Mouse (Mus musculus) neural tube, embryonic 13.5 days (tissue): ENCODE measurements around the gene G3bp2. TPM values are rescaled to one million over a fixed set of nuclear protein-coding genes. Genes with fewer than 3 reads are reported as not detected.

Experiments
- ATAC-seq: fragments of 200-750 bp; cut with Nextera tagmentation; 2 replicates; pipeline ENCODE4 v1.8.0; 2017; ENCODE audit warnings: low read depth, mild to moderate bottlenecking, moderate TSS enrichment, moderate library complexity
- H3K27ac ChIP-seq: fragments of 300-500 bp; sonication (generic); replicated peaks from 2 replicates; pipeline ENCODE4 v1.5.1; 2015; ENCODE audit warnings: moderate library complexity, mild to moderate bottlenecking, inconsistent platforms
- H3K27me3 ChIP-seq: fragments of 300-500 bp; sonication (generic); 2 replicates; pipeline ENCODE4 v1.6.1; 2015; ENCODE audit warnings: mild to moderate bottlenecking, inconsistent platforms
- H3K36me3 ChIP-seq: fragments of 300-500 bp; sonication (generic); 2 replicates; pipeline ENCODE4 v1.6.1; 2015; ENCODE audit warnings: mild to moderate bottlenecking, inconsistent platforms
- H3K4me1 ChIP-seq: fragments of 300-500 bp; sonication (generic); replicated peaks from 2 replicates; pipeline ENCODE4 v1.6.1; 2015; ENCODE audit warnings: inconsistent platforms
- H3K4me2 ChIP-seq: fragments of 300-500 bp; sonication (generic); 2 replicates; pipeline ENCODE4 v1.6.1; 2015; ENCODE audit warnings: inconsistent platforms, mild to moderate bottlenecking, moderate library complexity
- H3K4me3 ChIP-seq: fragments of 300-500 bp; sonication (generic); 2 replicates; pipeline ENCODE4 v1.5.1; 2015; ENCODE audit warnings: mild to moderate bottlenecking, inconsistent platforms
- H3K9ac ChIP-seq: fragments of 300-500 bp; sonication (generic); 2 replicates; pipeline ENCODE4 v1.6.1; 2015; ENCODE audit warnings: moderate library complexity, mild to moderate bottlenecking, inconsistent platforms
- H3K9me3 ChIP-seq: fragments of 300-500 bp; sonication (generic); 2 replicates; pipeline ENCODE4 v1.6.1; 2016; ENCODE audit warnings: inconsistent platforms
- WGBS: fragments of 180-500 bp; shearing (Covaris S2); methylation state at CpG from one replicate; pipeline ENCODE4 v1.1.7; 2015; 5-methylcytosine and 5-hydroxymethylcytosine counted together
- polyA plus RNA-seq: library from polyadenylated mRNA; unstranded; fragments of >200 nt; fragmentation: Nextera tagmentation; extraction: Ambion mirVana; gene quantifications from 2 replicates; pipeline ENCODE4 v1.2.1, GENCODE M21; 2015

Gene G3bp2
- polyA plus RNA-seq, 1 experiment from 2014 or later, result 380 TPM

- no peaks in the 10 kb centered on the region for H3K27me3 ChIP-seq
- WGBS, result 99% methylated on average over 2 of the region's 2 CpGs
- H3K4me3 ChIP-seq, result no peak overlapping the region
- H3K9ac ChIP-seq, result no peak overlapping the region
- H3K4me1 ChIP-seq, result peaks cover 16% of the 10 kb centered on the region
- H3K4me2 ChIP-seq, result no peak overlapping the region
- no peaks in the 10 kb centered on the region for H3K9me3 ChIP-seq
- no peak overlapping the region for H3K27ac ChIP-seq
- no peaks in the 10 kb centered on the region for H3K36me3 ChIP-seq
- ATAC-seq, result no peak
Measured at GRCm38 (mm10) chr5:92114939-92115338, 31.4 kb upstream of the G3bp2 start.

- ATAC-seq, result no peak
- Histone ChIP-seq H3K4me2 (no peak overlapping the region), H3K27me3 (no peaks in the 10 kb centered on the region), H3K9ac (no peak overlapping the region), H3K9me3 (no peaks in the 10 kb centered on the region), H3K36me3 (no peaks in the 10 kb centered on the region), H3K27ac (no peak overlapping the region), H3K4me1 (peaks cover 16% of the 10 kb centered on the region), H3K4me3 (no peak overlapping the region)
- 89% methylated on average over 6 of the region's 6 CpGs for WGBS
Measured at GRCm38 (mm10) chr5:92114223-92114622, 30.7 kb upstream of the G3bp2 start.

- H3K27me3 ChIP-seq, result no peaks in the 10 kb centered on the region
- H3K27ac ChIP-seq, result no peak overlapping the region
- no peaks in the 10 kb centered on the region for H3K36me3 ChIP-seq
- H3K9ac ChIP-seq, result no peak overlapping the region
- no peak overlapping the region for H3K4me2 ChIP-seq
- ATAC-seq, result no peak
- H3K4me1 ChIP-seq, result peaks cover 16% of the 10 kb centered on the region
- no peaks in the 10 kb centered on the region for H3K9me3 ChIP-seq
- no peak overlapping the region for H3K4me3 ChIP-seq
- whole genome bisulfite sequencing, result 90% methylated on average over 7 of the region's 7 CpGs
Measured at GRCm38 (mm10) chr5:92113484-92113883, 30.0 kb upstream of the G3bp2 start.

- H3K4me2 ChIP-seq, result peak overlapping the region; percentile 36
- no peak overlapping the region for H3K27ac ChIP-seq
- 0 out of 2 replicates have a peak overlapping the region, but pooled peaks have one; percentile 3 for H3K4me3 ChIP-seq
- no peak for ATAC-seq
- H3K36me3 ChIP-seq, result no peaks in the 10 kb centered on the region
- H3K27me3 ChIP-seq, result no peaks in the 10 kb centered on the region
- H3K4me1 ChIP-seq, result peaks cover 12% of the 10 kb centered on the region
- 1% methylated on average over 10 of the region's 10 CpGs for WGBS
- H3K9me3 ChIP-seq, result no peaks in the 10 kb centered on the region
- no peak overlapping the region for H3K9ac ChIP-seq
Measured at GRCm38 (mm10) chr5:92112585-92112984, 29.1 kb upstream of the G3bp2 start.

GRCm38 (mm10) chr5:92112175-92112574 lies 28.7 kb upstream of the G3bp2 start:
- Histone ChIP-seq H3K27ac (no peak overlapping the region), H3K4me2 (peak overlapping the region; percentile 36), H3K4me1 (peaks cover 10% of the 10 kb centered on the region), H3K9me3 (no peaks in the 10 kb centered on the region), H3K4me3 (0 out of 2 replicates have a peak overlapping the region, but pooled peaks have one; percentile 3), H3K36me3 (no peaks in the 10 kb centered on the region), H3K27me3 (no peaks in the 10 kb centered on the region), H3K9ac (no peak overlapping the region)
- ATAC-seq, result no peak
- 7% methylated on average over 6 of the region's 6 CpGs for WGBS

GRCm38 (mm10) chr5:92110818-92111355 lies 27.4 kb upstream of the G3bp2 start:
- Histone ChIP-seq H3K9ac (no peak overlapping the region), H3K36me3 (no peaks in the 10 kb centered on the region), H3K9me3 (no peaks in the 10 kb centered on the region), H3K27me3 (no peaks in the 10 kb centered on the region), H3K4me2 (no peak overlapping the region), H3K4me1 (peaks cover 17% of the 10 kb centered on the region), H3K4me3 (no peak overlapping the region), H3K27ac (no peak overlapping the region)
- WGBS, result 93% methylated on average over 5 of the region's 5 CpGs
- ATAC-seq, result no peak

- 96% methylated on average over 4 of the region's 4 CpGs for WGBS
- H3K4me3 ChIP-seq, result no peak overlapping the region
- no peak for ATAC-seq
- no peak overlapping the region for H3K4me2 ChIP-seq
- no peaks in the 10 kb centered on the region for H3K27me3 ChIP-seq
- no peaks in the 10 kb centered on the region for H3K36me3 ChIP-seq
- H3K27ac ChIP-seq, result no peak overlapping the region
- H3K9me3 ChIP-seq, result no peaks in the 10 kb centered on the region
- no peak overlapping the region for H3K9ac ChIP-seq
- peaks cover 21% of the 10 kb centered on the region for H3K4me1 ChIP-seq
Measured at GRCm38 (mm10) chr5:92107282-92107681, 23.8 kb upstream of the G3bp2 start.

GRCm38 (mm10) chr5:92106327-92107125 lies 23.0 kb upstream of the G3bp2 start:
- H3K9me3 ChIP-seq, result no peaks in the 10 kb centered on the region
- peak; percentile 63; the same call in 1 of the 2 replicates for ATAC-seq
- peaks cover 18% of the 10 kb centered on the region for H3K4me1 ChIP-seq
- peak overlapping the region; percentile 18; the same call in 1 of the 2 replicates for H3K27ac ChIP-seq
- H3K36me3 ChIP-seq, result no peaks in the 10 kb centered on the region
- H3K4me3 ChIP-seq, result no peak overlapping the region
- no peak overlapping the region for H3K4me2 ChIP-seq
- H3K9ac ChIP-seq, result no peak overlapping the region
- H3K27me3 ChIP-seq, result no peaks in the 10 kb centered on the region
- WGBS, result 42% methylated on average over 10 of the region's 10 CpGs

- Histone ChIP-seq H3K27me3 (no peaks in the 10 kb centered on the region), H3K4me3 (no peak overlapping the region), H3K36me3 (no peaks in the 10 kb centered on the region), H3K4me1 (peaks cover 18% of the 10 kb centered on the region), H3K9me3 (no peaks in the 10 kb centered on the region), H3K27ac (0 out of 2 replicates have a peak overlapping the region, but pooled peaks have one; percentile 9), H3K9ac (no peak overlapping the region), H3K4me2 (no peak overlapping the region)
- 71% methylated on average over 13 of the region's 13 CpGs for WGBS
- ATAC-seq, result no peak
Measured at GRCm38 (mm10) chr5:92103816-92104415, 20.4 kb upstream of the G3bp2 start.

GRCm38 (mm10) chr5:92103062-92103461 lies 19.5 kb upstream of the G3bp2 start:
- no peak overlapping the region for H3K27ac ChIP-seq
- H3K4me1 ChIP-seq, result peaks cover 18% of the 10 kb centered on the region
- H3K27me3 ChIP-seq, result no peaks in the 10 kb centered on the region
- H3K9ac ChIP-seq, result no peak overlapping the region
- H3K4me3 ChIP-seq, result no peak overlapping the region
- 55% methylated on average over 6 of the region's 6 CpGs for WGBS
- ATAC-seq, result no peak
- H3K36me3 ChIP-seq, result no peaks in the 10 kb centered on the region
- no peak overlapping the region for H3K4me2 ChIP-seq
- H3K9me3 ChIP-seq, result no peaks in the 10 kb centered on the region

GRCm38 (mm10) chr5:92101601-92102000 lies 18.1 kb upstream of the G3bp2 start:
- Histone ChIP-seq H3K4me1 (peaks cover 15% of the 10 kb centered on the region), H3K36me3 (no peaks in the 10 kb centered on the region), H3K9me3 (no peaks in the 10 kb centered on the region), H3K4me2 (no peak overlapping the region), H3K27me3 (no peaks in the 10 kb centered on the region), H3K27ac (no peak overlapping the region), H3K4me3 (no peak overlapping the region), H3K9ac (no peak overlapping the region)
- ATAC-seq, result no peak
- WGBS, result 89% methylated on average over 8 of the region's 8 CpGs

GRCm38 (mm10) chr5:92098351-92099109 lies 15.0 kb upstream of the G3bp2 start:
- Histone ChIP-seq H3K9ac (no peak overlapping the region), H3K27ac (no peak overlapping the region), H3K4me2 (no peak overlapping the region), H3K4me3 (no peak overlapping the region), H3K4me1 (peaks cover 7% of the 10 kb centered on the region), H3K27me3 (no peaks in the 10 kb centered on the region), H3K9me3 (no peaks in the 10 kb centered on the region), H3K36me3 (no peaks in the 10 kb centered on the region)
- ATAC-seq, result no peak
- WGBS, result 36% methylated on average over 13 of the region's 13 CpGs
